Mouse (Mus musculus) MEL-GATA-1-ER (cell line): Measurements from ENCODE around the gene Pitpnm2.
A peak's percentile ranks its signal among the peaks of the same experiment; 100 is the strongest.

ENCODE experiments used
- DNase-seq: peaks from one replicate; pipeline ENCODE4 v3.0.0-alpha.2; 2012; ENCODE audit warnings: low read depth; ENCODE audit errors: extremely low read depth

Pitpnm2 gene

GRCm38 (mm10) chr5:124150895-124151294, 98.7 kb downstream of the Pitpnm2 start:
- DNase-seq, result no peak

- no peak for DNase-seq
These were observed 100.5 kb downstream of the Pitpnm2 start for GRCm38 (mm10) chr5:124149028-124149427.

- DNase-seq, result no peak
These were observed 111.5 kb downstream of the Pitpnm2 start for GRCm38 (mm10) chr5:124138066-124138465.

GRCm38 (mm10) chr5:124134261-124134660, 115.3 kb downstream of the Pitpnm2 start:
- DNase-seq, result no peak

GRCm38 (mm10) chr5:124125093-124125492, 124.5 kb downstream of the Pitpnm2 start:
- DNase-seq, result no peak

- no peak for DNase-seq
These were observed 127.2 kb downstream of the Pitpnm2 start for GRCm38 (mm10) chr5:124122357-124122756.

GRCm38 (mm10) chr5:124119204-124119603, 130.4 kb downstream of the Pitpnm2 start:
- DNase-seq, result no peak

GRCm38 (mm10) chr5:124115990-124116845, 133.3 kb downstream of the Pitpnm2 start, which contains the start of gene Arl6ip4:
Gene Arl6ip4, plus strand, starts transcription at chr5:124116089.
- DNase-seq, result peak; percentile 49

- DNase-seq, result no peak
These were observed 134.0 kb downstream of the Pitpnm2 start for GRCm38 (mm10) chr5:124115531-124115930.

GRCm38 (mm10) chr5:124114276-124115025, 135.1 kb downstream of the Pitpnm2 start:
- DNase-seq, result no peak

- DNase-seq, result no peak
These were observed 136.5 kb downstream of the Pitpnm2 start for GRCm38 (mm10) chr5:124113030-124113429.

GRCm38 (mm10) chr5:124112531-124112930, 137.0 kb downstream of the Pitpnm2 start:
- DNase-seq, result no peak

GRCm38 (mm10) chr5:124111742-124112497, 137.6 kb downstream of the Pitpnm2 start, which contains the start of gene Ogfod2:
Gene Ogfod2, plus strand, starts transcription at chr5:124112297.
- peak; percentile 96 for DNase-seq

- DNase-seq, result peak; percentile 62
These were observed 138.4 kb downstream of the Pitpnm2 start for GRCm38 (mm10) chr5:124111077-124111741.

- no peak for DNase-seq
These were observed 146.0 kb downstream of the Pitpnm2 start for GRCm38 (mm10) chr5:124103552-124103951.

GRCm38 (mm10) chr5:124103020-124103419, 146.5 kb downstream of the Pitpnm2 start:
- DNase-seq, result no peak

GRCm38 (mm10) chr5:124102326-124102725, 147.2 kb downstream of the Pitpnm2 start:
- DNase-seq, result peak; percentile 26

GRCm38 (mm10) chr5:124100128-124101044, 149.2 kb downstream of the Pitpnm2 start:
- DNase-seq, result no peak

- DNase-seq, result no peak
These were observed 150.6 kb downstream of the Pitpnm2 start for GRCm38 (mm10) chr5:124098923-124099322.
